Mouse (Mus musculus): ENCODE measurements around the gene Hdac9. TPM values are rescaled to one million over a fixed set of nuclear protein-coding genes. Genes with fewer than 3 reads are reported as not detected.

The Hdac9 gene
- total RNA-seq, 2 experiments from 2014 or later, result 39.4 to 40.6 TPM

GRCm38 (mm10) chr12:34808180-34808579 lies 108.7 kb downstream of the Hdac9 start:
- DNase-seq (ENCODE audit: low spot score in 2 of 2), result no peak

DNA sequence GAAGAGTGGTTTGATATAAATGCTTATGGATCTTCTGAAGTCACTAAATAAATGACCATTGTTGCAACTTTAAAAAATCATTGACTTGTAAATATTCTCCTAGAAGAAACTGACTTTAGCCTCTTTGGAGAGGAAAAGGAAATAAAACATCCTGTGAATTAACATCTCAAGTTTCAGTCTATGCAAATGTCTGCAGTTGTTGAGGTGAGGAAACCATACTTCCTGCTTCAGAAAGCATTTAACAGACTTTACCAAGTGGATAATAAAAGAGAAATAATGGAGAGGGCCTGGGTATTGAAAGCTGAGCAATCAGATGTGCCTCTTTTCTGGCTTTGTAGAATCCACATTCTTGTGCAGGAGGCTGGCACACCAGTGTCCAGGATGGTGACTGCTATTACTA lies 110.4 kb downstream of the Hdac9 start:
- DNase-seq (ENCODE audit: low spot score in 2 of 2), result no peak

- no peak for DNase-seq (ENCODE audit: low spot score in 2 of 2)
These were observed 113.2 kb downstream of the Hdac9 start for GRCm38 (mm10) chr12:34803721-34804120.

DNA sequence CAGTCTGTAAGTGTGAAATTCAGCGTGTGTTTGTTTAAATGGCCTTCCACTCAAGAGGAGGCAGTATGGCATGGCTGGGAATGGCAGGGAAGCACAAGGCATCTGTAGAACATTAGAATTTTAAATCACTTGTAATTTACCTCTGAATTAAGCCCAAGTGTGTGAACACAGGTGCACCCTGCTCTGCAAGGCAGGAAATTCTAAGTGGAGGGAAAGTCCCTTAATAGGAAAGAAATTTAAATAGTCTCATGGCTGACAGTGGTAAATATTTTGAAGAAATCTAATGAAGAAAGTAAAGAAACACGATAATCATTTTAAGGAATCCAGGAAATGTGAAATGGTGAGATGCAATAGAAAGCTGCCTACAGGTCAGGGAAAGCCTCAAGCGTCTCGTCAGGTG lies 114.6 kb downstream of the Hdac9 start:
- DNase-seq (ENCODE audit: low spot score in 2 of 2), result no peak

GRCm38 (mm10) chr12:34801752-34802151 lies 115.1 kb downstream of the Hdac9 start:
- no peak for DNase-seq (ENCODE audit: low spot score in 2 of 2)

GRCm38 (mm10) chr12:34797389-34797788 lies 119.5 kb downstream of the Hdac9 start:
- no peak for DNase-seq (ENCODE audit: low spot score in 2 of 2)

DNA sequence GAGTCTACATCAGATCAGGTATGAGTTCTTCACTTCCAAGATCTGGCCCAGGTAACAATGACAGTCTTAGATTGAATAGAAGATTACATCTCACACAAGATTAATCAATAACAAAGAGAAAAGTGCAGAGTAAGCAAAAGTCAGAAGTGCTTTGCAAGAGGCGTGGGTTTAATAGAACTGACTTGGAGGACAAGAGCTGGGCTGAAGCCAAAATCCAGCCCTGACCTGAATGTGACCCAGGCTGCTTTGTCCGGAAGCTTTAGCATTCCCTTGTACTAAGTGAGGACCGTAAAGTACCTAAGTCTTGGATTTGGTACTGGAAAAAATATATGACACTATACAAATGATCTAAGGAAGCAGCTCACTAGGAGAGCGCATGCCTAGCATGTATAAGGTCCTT lies 121.4 kb downstream of the Hdac9 start:
- no peak for DNase-seq (ENCODE audit: low spot score in 2 of 2)

DNA sequence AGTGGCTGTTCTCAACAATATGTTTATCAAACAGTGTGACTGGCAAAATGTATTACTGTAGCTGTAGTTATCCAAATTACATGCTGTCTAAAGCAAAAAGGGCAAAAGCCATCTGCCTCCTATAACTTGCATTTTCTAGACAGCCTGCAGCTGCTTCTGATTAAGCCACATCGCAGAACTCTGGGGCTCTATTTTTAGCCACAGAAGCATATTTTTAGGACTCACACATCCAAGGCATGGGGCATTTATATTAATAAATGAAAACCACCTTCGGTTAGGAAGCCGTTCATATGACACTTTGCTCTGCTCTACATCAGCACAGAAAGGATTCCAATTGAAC lies 124.8 kb downstream of the Hdac9 start:
- peak in 1 of 2 experiments; percentile 15 for DNase-seq (ENCODE audit: low spot score in 2 of 2)

- peak in 1 of 2 experiments; percentile 23 for DNase-seq (ENCODE audit: low spot score in 2 of 2)
These were observed 125.4 kb downstream of the Hdac9 start for GRCm38 (mm10) chr12:34791213-34792112.

DNA sequence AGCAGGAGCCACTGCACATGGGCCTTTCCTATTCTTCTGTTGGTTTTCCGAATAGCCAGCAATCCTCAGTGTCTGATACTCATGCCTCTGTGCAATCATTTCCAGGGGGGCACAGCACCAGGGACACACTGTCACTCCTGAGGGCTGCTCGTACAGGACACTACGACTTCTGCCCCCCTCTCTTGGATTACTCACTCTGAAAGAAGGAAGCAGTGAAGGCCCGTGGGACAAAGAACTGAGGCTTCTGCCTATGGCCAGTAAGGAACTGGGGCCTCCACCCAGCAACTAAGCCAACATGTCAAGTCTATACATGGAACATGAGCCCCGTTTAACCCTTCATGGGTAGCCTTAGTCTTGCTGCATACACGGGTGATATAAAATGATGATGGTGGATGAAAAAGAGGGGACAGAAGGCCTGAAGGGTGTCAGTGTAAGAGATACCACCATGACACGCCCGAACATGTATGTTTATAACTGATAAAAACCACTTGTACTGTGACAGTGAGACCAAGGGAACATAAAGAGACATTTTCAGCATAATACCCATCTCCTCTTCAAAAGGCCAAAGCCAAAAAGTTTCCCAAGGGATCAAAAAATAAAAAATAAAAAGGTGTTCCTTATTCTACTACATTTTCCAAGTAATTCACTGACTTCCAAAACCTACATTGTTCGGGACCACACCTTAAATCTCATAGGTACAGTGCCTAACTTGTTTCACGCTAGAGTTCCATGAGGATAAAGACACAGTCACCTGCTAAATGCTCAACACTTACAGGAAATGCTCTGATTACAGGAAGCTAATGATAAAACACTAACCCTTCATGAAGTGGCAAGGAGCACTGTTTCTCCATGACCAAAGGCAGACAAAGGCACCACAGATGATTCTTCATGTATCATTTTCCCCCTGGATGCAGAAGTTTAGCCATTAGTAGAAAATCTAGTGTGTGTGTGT lies 127.6 kb downstream of the Hdac9 start:
- DNase-seq (ENCODE audit: low spot score in 2 of 2), result no peak

DNA sequence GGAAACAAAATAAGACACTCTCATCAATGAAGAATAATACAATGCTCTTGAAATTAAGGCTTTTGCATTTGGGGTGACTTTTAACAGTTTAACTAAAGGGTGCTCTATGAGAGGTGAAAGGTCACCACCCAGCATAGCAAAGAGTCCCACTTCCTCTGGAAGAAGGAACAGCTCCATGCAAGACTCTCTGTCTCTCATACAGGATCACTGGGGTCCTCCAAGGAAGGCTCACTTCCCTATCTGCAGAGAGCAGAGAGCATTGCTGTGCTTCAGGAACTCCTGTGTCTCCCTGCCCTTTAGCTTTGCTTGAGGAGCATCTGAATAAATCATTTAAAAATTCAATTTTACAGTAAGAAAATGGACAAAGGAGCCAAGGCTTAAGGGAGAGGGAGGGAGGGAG lies 129.5 kb downstream of the Hdac9 start:
- no peak for DNase-seq (ENCODE audit: low spot score in 2 of 2)

- no peak for DNase-seq (ENCODE audit: low spot score in 2 of 2)
These were observed 133.3 kb downstream of the Hdac9 start for GRCm38 (mm10) chr12:34783574-34783973.

DNA sequence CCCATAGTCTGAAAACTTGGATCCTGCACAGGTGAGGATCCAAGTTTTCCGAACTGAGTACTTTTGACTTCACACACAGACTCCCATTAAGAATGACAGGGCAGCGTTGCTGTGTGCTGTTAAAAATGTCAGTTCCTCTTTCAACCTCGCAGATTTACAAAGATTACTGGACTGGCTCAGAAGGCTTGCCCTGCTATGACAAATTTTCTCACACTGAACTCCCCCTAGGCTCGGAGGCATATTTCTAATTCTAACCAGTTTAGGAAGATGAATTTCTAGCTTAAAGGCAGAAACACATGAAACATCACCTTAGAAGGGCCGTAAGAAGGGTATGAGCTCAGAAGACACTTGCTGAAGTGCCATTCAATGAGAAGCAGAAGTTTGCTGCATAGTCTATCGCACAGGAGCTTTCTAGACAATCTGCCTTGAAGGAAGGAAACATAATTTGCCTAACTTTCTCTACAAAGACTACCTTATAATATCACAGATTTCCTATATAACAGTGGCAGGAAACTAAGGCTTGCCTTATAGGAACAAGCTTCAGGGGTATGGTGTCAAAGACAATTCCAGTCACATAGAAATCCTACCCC lies 137.4 kb downstream of the Hdac9 start:
- DNase-seq (ENCODE audit: low spot score in 2 of 2), result no peak

GRCm38 (mm10) chr12:34776170-34776569 lies 140.7 kb downstream of the Hdac9 start:
- no peak for DNase-seq (ENCODE audit: low spot score in 2 of 2)

DNA sequence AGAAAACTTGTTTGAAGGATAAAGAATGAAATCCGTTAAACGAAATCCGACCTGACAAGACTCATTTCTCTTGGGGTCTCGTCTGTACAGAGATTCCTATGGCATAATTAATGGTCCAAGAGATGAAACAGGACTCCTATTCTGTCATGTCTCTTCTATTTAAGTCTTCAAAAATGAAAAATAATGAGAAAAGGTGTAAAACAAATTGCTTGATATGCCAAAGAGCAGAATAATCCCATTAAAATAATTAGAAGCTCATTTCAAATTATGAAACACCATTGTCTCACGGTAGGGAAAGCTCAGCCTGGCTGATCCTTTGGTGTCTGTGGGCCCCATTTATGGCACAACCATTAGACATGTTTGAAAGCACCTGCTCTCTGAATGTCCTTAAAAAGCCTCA lies 142.8 kb downstream of the Hdac9 start:
- no peak for DNase-seq (ENCODE audit: low spot score in 2 of 2)

DNA sequence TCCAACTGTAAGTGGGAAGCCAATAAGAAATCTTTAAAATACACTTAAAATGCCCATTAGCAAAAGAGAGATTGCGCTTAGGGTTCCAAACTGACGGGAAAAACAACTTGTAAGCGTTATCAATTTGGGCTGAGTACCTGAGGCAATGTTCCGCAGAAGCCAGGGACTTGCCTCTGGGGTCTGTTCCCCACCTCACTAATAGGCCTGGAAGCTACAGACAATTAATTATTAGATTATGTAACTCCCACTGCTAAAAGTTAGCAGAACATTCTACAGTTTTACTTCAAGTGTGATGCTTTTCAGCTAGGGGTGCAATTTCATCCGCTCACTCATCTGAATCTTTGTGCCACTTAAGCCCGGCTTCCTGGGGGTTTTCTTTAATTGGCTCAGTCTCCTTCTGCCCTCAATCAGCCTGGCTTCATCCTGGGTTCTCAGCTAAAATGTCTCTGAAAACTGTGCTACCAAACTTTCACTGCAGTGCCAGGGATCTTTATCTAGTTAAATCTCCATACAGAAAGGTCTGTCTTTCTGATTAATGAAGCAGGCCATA lies 149.6 kb downstream of the Hdac9 start:
- no peak for DNase-seq (ENCODE audit: low spot score in 2 of 2)

- DNase-seq (ENCODE audit: low spot score in 2 of 2), result peak; percentile 61 to 87
These were observed 169.6 kb downstream of the Hdac9 start for GRCm38 (mm10) chr12:34747266-34747665.

GRCm38 (mm10) chr12:34725204-34725603 lies 191.7 kb downstream of the Hdac9 start:
- no peak for DNase-seq (ENCODE audit: low spot score in 2 of 2)

DNA sequence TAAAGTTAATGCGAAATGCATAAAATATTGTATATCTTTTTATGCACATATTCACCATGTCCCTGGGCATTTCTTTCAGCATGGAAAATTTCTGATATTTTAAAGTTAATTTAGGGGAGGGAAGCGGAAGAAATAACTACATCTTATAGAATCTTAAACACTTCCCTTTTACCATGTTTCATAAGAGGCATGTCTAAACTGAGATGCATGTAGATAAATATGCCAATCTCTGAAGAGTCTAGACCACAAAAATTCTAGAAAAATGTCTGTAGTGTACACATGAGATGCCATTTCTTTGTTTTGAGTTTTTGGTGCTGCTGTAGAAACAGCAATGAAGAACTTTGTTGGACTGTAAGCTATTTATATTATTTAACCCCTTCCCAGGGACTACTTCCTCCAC lies 192.6 kb downstream of the Hdac9 start:
- no peak for DNase-seq (ENCODE audit: low spot score in 2 of 2)

DNA sequence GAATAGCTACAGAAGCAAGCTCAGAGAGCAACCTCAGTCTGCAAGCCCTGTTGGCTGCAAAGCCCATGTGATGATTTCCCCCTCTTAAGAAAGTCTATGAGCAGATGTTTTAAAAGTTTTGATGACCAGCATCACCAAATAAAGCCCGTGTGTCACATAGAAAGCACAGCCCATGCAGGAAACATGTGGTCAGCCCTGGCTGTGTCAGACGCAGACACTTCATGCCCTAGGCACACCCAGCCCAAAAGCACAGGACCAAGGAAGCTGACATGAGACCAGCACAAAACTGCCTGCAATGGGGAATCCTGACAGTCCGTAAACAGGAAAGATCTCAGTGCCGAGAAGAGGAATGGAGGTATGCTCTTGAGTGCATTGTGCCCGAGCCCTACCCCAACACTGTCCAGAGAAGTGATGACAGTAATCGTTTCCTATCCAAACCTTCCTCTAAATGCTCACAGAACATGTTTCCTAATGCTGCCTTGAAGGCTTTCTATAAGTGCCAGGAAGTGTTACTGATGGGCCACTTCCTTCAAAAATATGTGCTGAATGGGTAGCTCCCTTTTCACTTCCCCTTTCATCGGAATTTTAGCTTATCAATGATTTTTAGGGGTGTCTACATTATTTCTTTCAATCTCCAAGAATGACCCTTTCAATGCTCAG lies 193.9 kb downstream of the Hdac9 start:
- DNase-seq (ENCODE audit: low spot score in 2 of 2), result no peak

DNA sequence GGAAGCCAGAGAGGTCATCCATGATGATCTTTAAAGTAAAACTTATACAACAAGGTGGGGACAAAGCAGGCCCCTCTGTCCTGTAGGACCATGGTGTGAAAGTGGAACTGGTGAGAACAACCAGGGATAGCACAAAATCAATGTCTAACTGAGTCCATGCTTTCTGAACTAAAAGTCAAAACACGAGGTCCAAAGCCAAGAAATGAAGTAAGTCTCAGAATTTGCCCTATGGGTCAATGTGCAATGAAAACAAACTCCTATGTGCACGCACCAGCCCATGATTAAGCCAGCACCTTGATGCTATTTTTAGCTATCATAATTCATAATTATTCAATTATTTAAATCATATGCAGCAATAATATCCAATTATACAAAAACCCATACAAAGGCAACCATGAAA lies 196.0 kb downstream of the Hdac9 start:
- no peak for DNase-seq (ENCODE audit: low spot score in 2 of 2)
